28 mouse cellular contexts compared by ENCODE assay signal in the genomic region with DNA sequence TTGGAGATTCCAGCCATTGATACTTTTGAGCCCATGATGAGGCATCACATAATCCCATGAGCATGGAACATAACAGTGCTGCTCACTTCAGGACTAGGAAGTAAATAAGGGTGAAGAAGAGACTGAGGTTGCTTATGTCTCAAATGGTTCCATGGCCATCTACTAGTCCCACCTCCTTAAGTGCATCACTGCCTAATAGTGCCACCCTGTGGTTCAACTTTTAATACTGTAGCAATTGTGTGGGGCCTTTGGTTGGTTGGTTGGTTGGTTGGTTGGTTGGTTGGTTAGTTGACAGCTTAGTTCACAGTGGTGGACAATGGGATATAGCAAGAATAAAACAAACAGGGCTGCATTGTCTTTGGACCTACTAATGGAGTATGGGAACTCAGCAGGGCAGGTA. TPM values are rescaled to one million over a fixed set of nuclear protein-coding genes. Genes with fewer than 3 reads are reported as not detected.
"Had no signal": no experiment of that assay in that cellular context is flagged by ENCODE, and none has a peak within 500 bp of the region (broad histone marks: within the 10 kb centered on the region; RNA-seq: fewer than 3 reads in every experiment).

No protein-coding gene starts in this region.

- H3K36me3 ChIP-seq: limb, embryonic 12.5 days; limb, embryonic 15.5 days; lung, embryonic 15.5 days; midbrain, embryonic 10.5 days; midbrain, embryonic 13.5 days; neural tube, embryonic 13.5 days; stomach, embryonic 15.5 days had no signal

- H3K4me1 ChIP-seq: limb, embryonic 12.5 days; limb, embryonic 15.5 days; lung, embryonic 15.5 days; megakaryocyte, embryonic 14.5 days; midbrain, embryonic 10.5 days; midbrain, embryonic 13.5 days; neural tube, embryonic 13.5 days; stomach, embryonic 15.5 days had no signal

- H3K27ac ChIP-seq: layer of hippocampus, adult 2 months; limb, embryonic 12.5 days; limb, embryonic 15.5 days; liver, embryonic 14.5 days; lung, embryonic 15.5 days; macrophage; midbrain, embryonic 10.5 days; midbrain, embryonic 13.5 days; neural tube, embryonic 13.5 days; stomach, embryonic 15.5 days had no signal

- H3K9ac ChIP-seq: limb, embryonic 12.5 days; limb, embryonic 15.5 days; liver, embryonic 14.5 days; lung, embryonic 15.5 days; midbrain, embryonic 13.5 days; neural tube, embryonic 13.5 days; stomach, embryonic 15.5 days had no signal

- H3K9me3 ChIP-seq: limb, embryonic 12.5 days; limb, embryonic 15.5 days; lung, embryonic 15.5 days; megakaryocyte, embryonic 14.5 days; midbrain, embryonic 10.5 days; midbrain, embryonic 13.5 days; neural tube, embryonic 13.5 days; stomach, embryonic 15.5 days had no signal

- ATAC-seq: midbrain, embryonic 13.5 days; midbrain, embryonic 16.5 days had no signal

- H3K4me3 ChIP-seq: layer of hippocampus, adult 2 months; limb, embryonic 12.5 days; limb, embryonic 15.5 days; lung, embryonic 15.5 days; megakaryocyte, embryonic 14.5 days; midbrain, embryonic 10.5 days; midbrain, embryonic 13.5 days; myocyte; neural tube, embryonic 13.5 days; stomach, embryonic 15.5 days had no signal

- H3K4me2 ChIP-seq: limb, embryonic 12.5 days; limb, embryonic 15.5 days; liver, embryonic 11.5 days; lung, embryonic 15.5 days; midbrain, embryonic 13.5 days; neural tube, embryonic 13.5 days; stomach, embryonic 15.5 days had no signal

- DNase-seq: kidney, adult 9 months; kidney, postnatal 14 days; kidney, postnatal 4 days; layer of hippocampus, adult 9-11 months; left cerebral cortex, postnatal 4 days; lung, adult 18-20 months; lung, postnatal 10 days; retina, postnatal 1 day; right cerebral cortex, postnatal 25 days; spleen, adult 18-20 months; thymus, adult 18-20 months; thymus, postnatal 36 days had no signal

- H3K27me3 ChIP-seq: limb, embryonic 12.5 days; limb, embryonic 15.5 days; lung, embryonic 15.5 days; megakaryocyte, embryonic 14.5 days; midbrain, embryonic 13.5 days; neural tube, embryonic 13.5 days; stomach, embryonic 15.5 days had no signal

RNA-seq across cellular contexts. Expression of gene Vwc2, which starts 26.6 kb away (rescaled TPM):
- total RNA-seq: monocyte, adult 5-6 weeks; neutrophil, adult 5-6 weeks had no signal
- polyA plus RNA-seq: macrophage had no signal
